Mouse (Mus musculus) cerebellum, adult 18-20 months (tissue): ENCODE data around the gene Tut4.

Experiments
- DNase-seq, 2 experiments: peaks; one replicate each; pipeline ENCODE4 v3.0.0; 2021

The Tut4 gene

GRCm38 (mm10) chr4:108539701-108540100 lies 80.5 kb downstream of the Tut4 start:
- no peak for DNase-seq

- peak in 1 of 2 experiments; percentile 17 for DNase-seq
Observed at GRCm38 (mm10) chr4:108565026-108565425, 105.8 kb downstream of the Tut4 start.

GRCm38 (mm10) chr4:108572644-108573043 lies 113.4 kb downstream of the Tut4 start:
- no peak for DNase-seq

- DNase-seq = peak; percentile 97 to 98
Observed at GRCm38 (mm10) chr4:108578840-108579742, 119.9 kb downstream of the Tut4 start, which contains the start of the genes Prpf38a and Orc1. TSS of gene Prpf38a (minus strand) at chr4:108579336. TSS of gene Orc1 (plus strand) at chr4:108579423.

- DNase-seq = peak in 1 of 2 experiments; percentile 9
Observed at GRCm38 (mm10) chr4:108579743-108580411, 120.7 kb downstream of the Tut4 start.

GRCm38 (mm10) chr4:108593376-108593775 lies 134.2 kb downstream of the Tut4 start:
- DNase-seq = peak; percentile 39 to 42

GRCm38 (mm10) chr4:108595785-108596184 lies 136.6 kb downstream of the Tut4 start:
- no peak for DNase-seq

- no peak for DNase-seq
Observed at GRCm38 (mm10) chr4:108598306-108598705, 139.1 kb downstream of the Tut4 start.

- no peak for DNase-seq
Observed at GRCm38 (mm10) chr4:108601870-108602269, 142.6 kb downstream of the Tut4 start.

GRCm38 (mm10) chr4:108608651-108609050 lies 149.4 kb downstream of the Tut4 start:
- no peak for DNase-seq
